Mouse (Mus musculus): ENCODE results near the gene Ndufs2. TPM values are rescaled to one million over a fixed set of nuclear protein-coding genes. Genes with fewer than 3 reads are reported as not detected.

The Ndufs2 gene
- polyA plus RNA-seq, 1 experiment = 154 TPM

DNA sequence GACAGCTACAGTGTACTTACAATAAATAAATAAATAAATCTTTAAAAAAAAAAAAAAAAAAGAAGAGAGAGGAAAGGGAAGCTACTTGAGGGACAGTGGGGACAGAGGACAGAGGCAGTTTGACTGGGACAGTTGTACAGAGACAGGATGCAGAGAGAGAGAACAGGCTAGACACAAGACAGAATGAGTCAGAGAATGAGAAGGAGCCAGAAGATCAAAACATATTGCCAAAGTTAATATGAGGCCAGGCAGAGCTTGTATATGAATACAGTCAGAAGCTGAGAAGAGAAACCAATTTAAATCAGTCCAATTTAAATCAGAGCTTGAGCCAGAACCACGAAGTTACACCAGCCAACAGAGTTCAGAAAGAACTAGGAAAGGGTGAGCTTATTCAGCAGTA lies 17.2 kb upstream of the Ndufs2 start:
- 68% methylated on average over 1 of the region's 1 CpGs for WGBS

DNA sequence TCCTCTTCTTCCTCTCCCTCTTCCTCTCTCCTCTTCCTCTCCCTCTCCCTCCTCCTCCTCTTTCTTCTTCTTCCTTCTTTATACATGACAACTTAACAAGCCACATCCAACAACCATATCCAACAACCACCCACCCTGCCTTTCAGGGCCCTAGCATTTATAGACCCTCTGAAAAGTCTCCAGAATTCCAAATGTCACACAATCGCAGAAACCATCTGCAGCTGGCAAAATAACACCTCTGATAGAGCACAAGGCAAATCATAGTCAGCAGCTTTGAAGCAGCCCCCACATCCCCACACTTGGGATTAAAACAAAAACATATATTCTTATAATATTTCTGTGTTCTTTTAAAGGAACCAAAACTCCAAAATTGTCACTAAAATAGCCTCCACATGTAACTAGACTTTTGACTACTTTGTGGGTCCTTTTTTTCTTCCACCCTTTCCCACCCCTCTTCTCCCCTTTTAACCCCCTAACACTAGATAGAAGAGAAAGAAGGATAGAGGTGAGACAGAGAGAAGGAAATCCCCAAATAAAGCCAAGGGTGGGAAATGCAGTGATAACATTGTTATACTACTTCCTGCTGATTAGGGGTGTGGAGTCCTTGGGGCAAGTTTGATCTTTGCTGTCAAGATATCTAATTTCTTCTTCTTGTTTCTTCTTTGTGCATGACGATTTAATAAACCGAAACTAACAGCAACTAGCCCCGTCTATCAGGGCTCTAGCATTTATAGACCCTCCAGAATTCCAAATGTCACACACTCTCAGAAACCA lies 15.0 kb upstream of the Ndufs2 start:
- DNase-seq = no peak
- 46% methylated on average over 4 of the region's 4 CpGs for WGBS
- no peak overlapping the region for H3K4me3 ChIP-seq (ENCODE audit: control insufficient read depth, insufficient read depth, low read length)
- no peaks in the 10 kb centered on the region for H3K27me3 ChIP-seq (ENCODE audit: control insufficient read depth, insufficient read depth, low read length)
- TF ChIP-seq POLR2A (IDR thresholded peaks at IDR 0.05; ENCODE audit: control insufficient read depth, extremely low read depth, insufficient read depth, low read length, poor library complexity) (no peak), CTCF (IDR thresholded peaks at IDR 0.05; ENCODE audit: borderline replicate concordance, control insufficient read depth, extremely low read depth, insufficient read depth, low read length, poor library complexity) (no peak)
- peaks cover 9% of the 10 kb centered on the region for H3K4me1 ChIP-seq (replicated peaks; ENCODE audit: control insufficient read depth, insufficient read depth, low read length)
- no peak overlapping the region for H3K27ac ChIP-seq (ENCODE audit: control insufficient read depth, insufficient read depth, low read length)
- no peaks in the 10 kb centered on the region for H3K36me3 ChIP-seq (ENCODE audit: control insufficient read depth, insufficient read depth, low read length)

More for the DNA sequence above, 17.2 kb upstream of the Ndufs2 start:
- no peaks in the 10 kb centered on the region for H3K27me3 ChIP-seq (ENCODE audit: control insufficient read depth, insufficient read depth, low read length)
- peaks cover 13% of the 10 kb centered on the region for H3K4me1 ChIP-seq (replicated peaks; ENCODE audit: control insufficient read depth, insufficient read depth, low read length)
- no peak overlapping the region for H3K4me3 ChIP-seq (ENCODE audit: control insufficient read depth, insufficient read depth, low read length)
- H3K36me3 ChIP-seq (ENCODE audit: control insufficient read depth, insufficient read depth, low read length) = no peaks in the 10 kb centered on the region
- DNase-seq = no peak
- TF ChIP-seq POLR2A (IDR thresholded peaks at IDR 0.05; ENCODE audit: control insufficient read depth, extremely low read depth, insufficient read depth, low read length, poor library complexity) = no peak
- H3K27ac ChIP-seq (ENCODE audit: control insufficient read depth, insufficient read depth, low read length) = no peak overlapping the region

DNA sequence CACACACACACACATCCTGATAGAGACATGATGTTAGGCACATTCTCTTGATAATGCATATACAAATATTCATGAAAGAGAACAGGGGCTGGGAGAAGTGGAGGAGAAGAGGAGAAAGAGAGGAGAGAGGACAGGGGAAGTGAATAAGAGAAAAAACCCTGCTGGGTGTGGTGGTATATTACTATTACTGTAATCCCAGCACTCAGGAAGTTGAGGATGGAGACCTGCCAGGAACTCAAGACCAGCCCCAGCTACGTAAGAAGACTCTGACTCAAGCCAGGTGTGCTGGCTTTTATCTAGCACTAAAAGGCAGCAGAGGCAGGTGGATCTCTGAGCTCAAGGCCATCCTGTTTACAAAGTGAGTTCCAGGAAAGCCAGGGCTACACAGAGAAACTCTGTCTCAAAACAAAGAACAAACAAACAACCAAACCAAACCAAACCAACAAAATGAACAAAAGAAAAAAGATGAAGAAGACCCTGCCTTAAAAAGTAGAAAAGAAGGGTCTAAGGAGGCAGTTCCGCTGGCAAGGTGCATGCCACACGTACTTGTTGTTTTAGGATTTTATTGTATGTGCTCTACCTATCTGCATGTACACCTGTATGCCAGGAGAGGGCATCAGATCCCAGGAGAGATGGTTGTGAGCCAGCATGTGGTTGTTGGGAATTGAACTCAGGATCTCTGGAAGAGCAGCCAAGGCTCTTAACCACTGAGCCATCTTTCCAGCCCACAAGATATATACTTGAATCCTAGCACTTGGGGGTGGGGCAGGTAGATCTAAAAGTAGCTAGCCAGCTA lies 12.7 kb upstream of the Ndufs2 start:
- Histone ChIP-seq H3K4me1 (replicated peaks; ENCODE audit: control insufficient read depth, insufficient read depth, low read length) (0 out of 2 replicates have a peak, but pooled peaks cover 2% of the 10 kb centered on the region), H3K4me3 (ENCODE audit: control insufficient read depth, insufficient read depth, low read length) (no peak overlapping the region), H3K27me3 (ENCODE audit: control insufficient read depth, insufficient read depth, low read length) (no peaks in the 10 kb centered on the region), H3K27ac (ENCODE audit: control insufficient read depth, insufficient read depth, low read length) (no peak overlapping the region), H3K36me3 (ENCODE audit: control insufficient read depth, insufficient read depth, low read length) (no peaks in the 10 kb centered on the region)
- TF ChIP-seq POLR2A (IDR thresholded peaks at IDR 0.05; ENCODE audit: control insufficient read depth, extremely low read depth, insufficient read depth, low read length, poor library complexity) (no peak), CTCF (IDR thresholded peaks at IDR 0.05; ENCODE audit: borderline replicate concordance, control insufficient read depth, extremely low read depth, insufficient read depth, low read length, poor library complexity) (no peak)
- no peak for DNase-seq
- 67% methylated on average over 3 of the region's 3 CpGs for WGBS

DNA sequence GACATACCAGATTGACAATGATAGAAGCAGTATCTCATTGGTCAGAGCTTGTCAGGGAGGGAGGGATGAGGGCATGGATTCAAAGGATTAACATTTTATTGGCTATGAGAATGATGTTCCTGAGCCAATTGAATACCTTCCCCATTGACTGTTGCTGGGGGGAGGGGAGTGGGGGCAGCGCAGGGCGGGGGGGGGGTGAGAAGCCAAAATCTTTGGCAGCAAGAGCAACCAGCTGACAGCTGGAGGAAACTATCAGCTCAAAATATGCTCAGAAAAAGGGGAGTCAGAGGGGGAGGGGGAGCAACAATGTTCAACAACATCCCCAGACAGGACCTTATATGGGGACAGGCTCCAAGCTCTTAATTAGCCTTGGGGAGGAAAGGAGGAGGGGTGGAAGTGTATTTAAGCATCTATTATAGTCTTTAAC lies 12.0 kb upstream of the Ndufs2 start:
- 3% methylated on average over 2 of the region's 2 CpGs for WGBS
- H3K27me3 ChIP-seq (ENCODE audit: control insufficient read depth, insufficient read depth, low read length) = no peaks in the 10 kb centered on the region
- DNase-seq = no peak
- no peak overlapping the region for H3K27ac ChIP-seq (ENCODE audit: control insufficient read depth, insufficient read depth, low read length)
- no peaks in the 10 kb centered on the region for H3K36me3 ChIP-seq (ENCODE audit: control insufficient read depth, insufficient read depth, low read length)
- no peak overlapping the region for H3K4me3 ChIP-seq (ENCODE audit: control insufficient read depth, insufficient read depth, low read length)
- H3K4me1 ChIP-seq (replicated peaks; ENCODE audit: control insufficient read depth, insufficient read depth, low read length) = 0 out of 2 replicates have a peak, but pooled peaks cover 2% of the 10 kb centered on the region
- TF ChIP-seq POLR2A (IDR thresholded peaks at IDR 0.05; ENCODE audit: control insufficient read depth, extremely low read depth, insufficient read depth, low read length, poor library complexity) (no peak), CTCF (IDR thresholded peaks at IDR 0.05; ENCODE audit: borderline replicate concordance, control insufficient read depth, extremely low read depth, insufficient read depth, low read length, poor library complexity) (no peak)

DNA sequence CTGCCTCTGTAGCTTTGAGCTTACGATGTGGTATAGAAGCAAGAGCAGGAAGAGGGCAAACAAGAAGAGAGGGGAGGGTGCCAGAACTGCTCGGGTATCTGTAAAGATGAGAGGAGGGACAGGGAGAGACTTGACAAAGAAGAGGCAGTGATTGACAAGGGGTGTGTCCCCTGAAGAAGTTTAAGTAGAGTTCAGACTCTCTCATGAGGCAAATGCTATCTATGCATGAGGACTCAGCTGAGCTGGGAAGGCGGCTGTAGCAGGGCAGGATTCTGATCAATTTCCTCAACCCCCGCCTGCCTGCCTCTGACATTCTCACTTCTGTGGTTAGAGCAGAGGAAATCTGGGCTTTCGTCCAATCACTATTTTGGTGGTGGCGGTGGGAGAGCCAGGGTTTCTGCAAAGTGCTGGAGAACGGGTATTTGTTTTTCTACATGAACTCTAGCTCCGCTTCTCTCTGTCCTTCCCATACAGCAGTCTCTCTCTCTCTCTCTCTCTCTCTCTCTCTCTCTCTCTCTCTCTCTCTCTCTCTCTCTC lies 11.5 kb upstream of the Ndufs2 start:
- 1% methylated on average over 8 of the region's 8 CpGs for WGBS
- Histone ChIP-seq H3K4me1 (replicated peaks; ENCODE audit: control insufficient read depth, insufficient read depth, low read length) (0 out of 2 replicates have a peak, but pooled peaks cover 2% of the 10 kb centered on the region), H3K36me3 (ENCODE audit: control insufficient read depth, insufficient read depth, low read length) (no peaks in the 10 kb centered on the region), H3K27ac (ENCODE audit: control insufficient read depth, insufficient read depth, low read length) (no peak overlapping the region), H3K4me3 (ENCODE audit: control insufficient read depth, insufficient read depth, low read length) (no peak overlapping the region), H3K27me3 (ENCODE audit: control insufficient read depth, insufficient read depth, low read length) (no peaks in the 10 kb centered on the region)
- TF ChIP-seq POLR2A (IDR thresholded peaks at IDR 0.05; ENCODE audit: control insufficient read depth, extremely low read depth, insufficient read depth, low read length, poor library complexity) (no peak), CTCF (IDR thresholded peaks at IDR 0.05; ENCODE audit: borderline replicate concordance, control insufficient read depth, extremely low read depth, insufficient read depth, low read length, poor library complexity) (no peak)
- no peak for DNase-seq

DNA sequence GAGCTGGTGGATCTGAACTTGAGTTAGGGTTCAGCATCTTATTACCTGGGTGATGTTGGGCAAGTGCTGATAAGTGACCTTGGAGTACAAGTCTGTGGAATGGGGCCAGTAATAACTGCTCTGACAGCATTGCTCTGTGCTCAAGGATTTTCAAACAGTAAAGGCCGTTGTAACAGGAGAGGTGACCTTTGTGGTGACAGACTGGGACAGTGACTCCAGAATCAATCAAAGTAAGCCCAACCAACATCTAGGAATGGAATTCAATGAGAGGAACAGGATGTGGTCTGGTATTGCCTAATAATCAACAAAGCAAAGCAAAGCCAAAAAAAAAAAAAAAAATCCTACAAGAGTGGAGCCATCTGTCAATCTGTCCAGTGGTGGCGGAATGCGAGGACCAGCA lies 9.1 kb upstream of the Ndufs2 start:
- DNase-seq = no peak
- Histone ChIP-seq H3K36me3 (ENCODE audit: control insufficient read depth, insufficient read depth, low read length) (no peaks in the 10 kb centered on the region), H3K27ac (ENCODE audit: control insufficient read depth, insufficient read depth, low read length) (no peak overlapping the region), H3K4me3 (ENCODE audit: control insufficient read depth, insufficient read depth, low read length) (no peak overlapping the region), H3K27me3 (ENCODE audit: control insufficient read depth, insufficient read depth, low read length) (no peaks in the 10 kb centered on the region), H3K4me1 (replicated peaks; ENCODE audit: control insufficient read depth, insufficient read depth, low read length) (0 out of 2 replicates have a peak, but pooled peaks cover 2% of the 10 kb centered on the region)
- TF ChIP-seq CTCF (IDR thresholded peaks at IDR 0.05; ENCODE audit: borderline replicate concordance, control insufficient read depth, extremely low read depth, insufficient read depth, low read length, poor library complexity) (no peak), POLR2A (IDR thresholded peaks at IDR 0.05; ENCODE audit: control insufficient read depth, extremely low read depth, insufficient read depth, low read length, poor library complexity) (no peak)
- 85% methylated on average over 3 of the region's 3 CpGs for WGBS

All from thymus, adult 2 months (tissue).